Mouse (Mus musculus): ENCODE results near the gene Lgals2.

Lgals2 gene

DNA sequence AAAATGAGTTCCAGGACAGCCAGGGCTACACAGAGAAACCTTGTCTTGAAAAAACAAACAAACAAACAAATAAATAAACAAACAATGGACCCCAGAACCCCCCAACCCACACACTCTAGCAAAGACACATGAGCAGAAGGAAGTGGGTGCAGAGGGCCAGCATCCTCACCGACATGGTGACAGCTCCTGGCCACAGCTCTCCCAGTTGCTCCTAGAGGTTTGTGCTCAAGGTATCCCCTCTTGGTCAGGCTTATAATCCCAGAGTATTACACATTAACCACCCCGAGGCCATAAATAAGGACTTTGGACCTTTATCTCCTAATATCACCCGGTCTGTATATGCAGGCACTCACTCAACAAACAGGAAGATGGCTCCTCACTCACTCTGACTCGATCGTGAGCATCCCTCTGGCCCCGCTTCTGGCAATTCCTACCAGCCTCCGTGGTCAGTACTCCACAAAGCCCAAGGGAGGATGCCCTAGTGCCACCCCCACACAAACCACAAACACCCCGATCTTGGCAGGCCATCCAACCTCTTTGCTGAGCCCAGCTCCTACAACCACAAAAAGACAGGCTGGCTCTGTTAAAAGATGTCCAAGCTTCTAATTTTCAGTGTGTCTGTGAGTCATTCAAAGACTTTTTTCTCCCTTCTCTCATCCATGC lies at the start of gene Lgals2:
Lgals2 (minus strand) TSS at position 227 of the 663 bp plus-strand sequence.
- DNase-seq (ENCODE audit: low read depth): peak; percentile 89

DNA sequence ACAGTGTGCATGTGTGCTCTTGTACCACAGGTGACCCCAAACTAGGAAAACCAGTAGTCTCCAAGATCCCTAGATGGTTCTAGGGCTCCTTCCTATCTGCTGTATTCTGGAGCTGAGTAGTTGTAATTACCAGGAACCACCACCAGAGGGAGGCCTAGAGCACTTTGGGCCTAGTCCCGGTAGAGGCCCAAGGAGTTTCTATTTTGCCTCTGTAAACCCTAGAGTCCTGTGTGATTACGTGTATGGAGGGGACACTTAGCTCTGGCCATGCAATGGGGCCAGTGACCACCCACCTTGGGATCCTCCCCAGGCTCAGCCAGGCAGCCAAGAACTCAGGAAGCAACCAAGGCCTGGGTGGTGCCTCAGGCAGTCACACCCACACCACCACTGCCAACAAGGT lies 47.9 kb upstream of the Lgals2 start:
- peak; percentile 94 for DNase-seq (ENCODE audit: low read depth)

DNA sequence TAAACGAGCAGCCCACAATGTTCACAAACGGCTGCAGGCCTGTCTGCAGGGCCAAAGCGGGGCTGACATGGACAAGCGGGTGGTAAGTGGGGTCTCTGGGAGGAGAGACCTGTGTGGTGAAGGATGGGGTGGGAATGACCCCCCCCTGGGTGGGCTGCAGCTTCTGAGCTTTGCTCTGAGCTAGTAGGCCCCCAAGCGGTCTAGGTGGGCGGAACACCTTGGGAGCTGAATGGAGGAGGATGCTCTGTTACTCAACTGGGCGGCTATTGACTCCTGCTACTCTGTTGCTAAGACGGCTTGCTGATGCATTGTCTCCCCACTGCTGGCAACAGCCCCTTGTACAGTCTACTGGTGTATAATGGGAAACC lies 46.1 kb upstream of the Lgals2 start:
- DNase-seq (ENCODE audit: low read depth): peak; percentile 32

DNA sequence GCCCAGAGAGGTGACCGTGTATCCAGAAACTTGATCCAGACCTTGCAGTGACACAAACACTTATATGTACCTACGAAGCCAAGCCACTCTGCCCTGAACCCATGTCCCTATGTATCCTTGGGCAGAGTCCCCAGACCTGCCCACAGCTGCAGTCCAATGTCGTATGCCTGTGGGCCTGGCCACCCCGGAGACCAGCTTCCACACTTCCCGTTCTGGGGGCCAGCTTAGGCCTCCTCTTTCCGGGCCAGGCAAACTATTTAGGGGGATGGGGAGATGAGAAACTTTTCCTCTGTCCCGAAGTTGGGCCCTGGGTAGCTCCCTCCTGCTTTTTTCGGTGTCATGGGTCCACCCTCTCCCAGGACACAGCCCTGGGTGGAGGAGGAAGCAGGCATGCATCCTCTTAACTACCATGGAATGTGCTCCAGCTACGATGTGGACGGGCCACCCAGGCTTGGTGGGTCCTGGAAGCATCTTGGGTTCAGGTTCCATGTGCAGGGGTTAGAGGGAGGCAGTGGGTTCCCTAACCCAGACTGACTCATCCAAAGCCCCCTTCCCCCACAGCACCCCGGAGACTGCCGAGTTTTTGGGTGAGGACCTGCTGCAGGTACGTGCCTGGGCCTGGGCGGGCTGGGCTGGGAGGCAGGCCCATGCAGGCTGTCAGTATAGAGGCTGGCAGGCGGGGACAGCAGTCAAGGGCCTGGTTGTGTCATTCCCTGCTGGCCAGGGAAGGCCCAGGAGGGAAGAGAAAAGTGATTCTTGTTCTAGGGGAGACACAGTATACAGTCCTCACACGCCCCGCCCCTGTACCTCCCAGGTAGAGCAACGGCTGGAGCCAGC lies 45.5 kb upstream of the Lgals2 start:
- peak; percentile 28 for DNase-seq (ENCODE audit: low read depth)

DNA sequence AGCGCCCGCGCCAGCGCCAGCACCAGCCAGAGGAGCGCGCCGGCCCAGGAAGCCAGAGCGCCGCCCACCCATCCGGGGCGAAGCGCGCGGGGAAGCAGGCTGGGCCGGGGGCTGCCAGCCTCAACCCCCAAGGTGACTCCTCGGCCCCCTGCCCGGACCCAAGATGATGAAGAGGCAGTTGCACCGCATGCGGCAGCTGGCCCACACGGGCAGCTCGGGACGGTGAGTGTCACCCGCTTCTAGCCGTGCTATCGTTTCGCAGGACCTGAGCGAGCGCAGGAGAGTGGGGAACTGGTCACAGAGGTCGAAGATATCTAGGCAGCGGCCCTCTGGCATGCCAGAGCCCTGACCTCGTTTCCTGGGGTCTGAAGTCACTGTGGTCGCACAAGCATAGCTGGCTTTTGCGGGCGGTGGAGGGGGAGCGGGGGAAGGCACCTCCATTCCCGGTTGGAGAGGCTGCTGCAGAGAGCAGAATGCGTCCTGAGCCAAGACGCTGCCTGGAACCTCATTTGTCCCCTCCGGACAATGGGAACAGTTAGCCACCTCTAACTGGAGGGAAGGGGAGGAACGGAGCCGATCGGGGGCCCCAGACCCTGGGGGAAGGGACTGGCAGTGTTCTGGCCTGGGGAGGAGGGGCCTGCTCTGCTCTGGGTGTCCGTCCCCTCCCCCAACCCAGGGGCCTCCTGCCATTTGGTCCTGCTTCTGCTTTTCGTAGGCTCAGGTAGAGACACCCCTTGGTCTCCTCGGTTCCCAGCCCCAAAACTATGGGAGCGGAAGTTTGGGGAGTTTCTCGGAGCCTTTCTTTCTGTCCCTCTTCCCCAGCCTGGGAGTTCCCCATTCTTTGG lies 44.6 kb upstream of the Lgals2 start, which contains the start of gene Sh3bp1:
Sh3bp1 (plus strand) TSS at position 29 of the 845 bp plus-strand sequence.
- peak; percentile 85 for DNase-seq (ENCODE audit: low read depth)

DNA sequence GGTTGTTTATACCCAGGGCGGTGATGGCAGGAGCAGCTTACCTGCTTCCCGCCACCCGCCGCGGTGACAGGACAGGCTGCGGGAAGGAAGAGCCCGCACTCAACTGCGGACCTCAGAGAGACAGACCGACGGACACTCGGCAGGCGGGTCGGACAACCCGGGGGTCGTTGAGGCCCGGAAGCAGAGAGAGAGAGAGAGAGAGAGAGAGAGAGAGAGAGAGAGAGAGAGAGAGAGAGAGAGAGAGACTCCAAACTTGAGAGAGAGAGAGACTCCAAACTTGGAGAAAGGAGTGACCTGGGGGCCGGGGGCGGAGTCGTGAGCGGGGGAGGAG lies 44.0 kb upstream of the Lgals2 start, which contains the start of gene Gm49510:
Gm49510 (plus strand) TSS at position 259 of the 331 bp plus-strand sequence.
- no peak for DNase-seq (ENCODE audit: low read depth)

DNA sequence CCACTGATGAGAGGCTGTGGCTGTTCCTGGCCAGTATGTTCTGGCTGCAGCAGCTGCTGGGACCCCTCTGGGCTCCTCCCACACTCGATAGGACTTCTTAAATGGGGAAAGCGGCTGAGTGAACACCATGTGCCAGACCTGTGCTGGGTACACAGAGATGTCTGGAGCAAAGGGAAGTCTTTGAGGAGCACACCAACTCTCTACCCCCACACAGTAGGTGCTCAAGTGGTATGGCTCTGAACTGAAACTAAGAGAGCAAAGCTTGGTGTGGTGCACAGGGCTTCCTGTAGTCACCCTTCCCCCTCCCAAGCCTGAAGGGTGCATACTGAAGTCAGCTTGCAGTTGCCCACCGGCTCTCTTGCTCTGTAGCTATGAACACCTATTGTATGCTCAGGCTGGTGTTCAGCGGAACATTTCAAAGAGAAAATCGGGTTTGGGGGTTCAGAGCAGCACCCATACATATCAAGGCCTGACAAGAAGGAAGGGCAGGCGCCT lies 43.2 kb upstream of the Lgals2 start:
- no peak for DNase-seq (ENCODE audit: low read depth)

DNA sequence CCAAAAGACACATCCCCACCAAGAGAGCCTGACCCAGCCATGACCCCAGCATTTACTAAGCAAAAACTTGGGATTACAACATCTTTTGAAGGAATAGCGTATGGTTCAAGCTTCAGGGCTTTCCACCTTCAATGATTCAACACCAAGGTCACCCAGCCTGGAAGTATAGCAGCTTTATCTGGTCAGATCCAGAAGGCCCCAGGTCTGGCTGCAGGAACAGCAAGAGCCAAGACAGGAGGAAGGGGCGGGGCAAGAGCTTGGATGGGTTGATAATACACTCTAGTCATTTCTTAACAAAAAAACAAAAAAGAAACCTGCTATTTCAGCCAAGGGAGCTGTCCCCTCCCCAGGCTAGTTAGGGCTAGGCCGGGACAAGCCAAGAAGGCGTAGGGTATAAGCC lies 42.2 kb upstream of the Lgals2 start:
- peak; percentile 29 for DNase-seq (ENCODE audit: low read depth)

DNA sequence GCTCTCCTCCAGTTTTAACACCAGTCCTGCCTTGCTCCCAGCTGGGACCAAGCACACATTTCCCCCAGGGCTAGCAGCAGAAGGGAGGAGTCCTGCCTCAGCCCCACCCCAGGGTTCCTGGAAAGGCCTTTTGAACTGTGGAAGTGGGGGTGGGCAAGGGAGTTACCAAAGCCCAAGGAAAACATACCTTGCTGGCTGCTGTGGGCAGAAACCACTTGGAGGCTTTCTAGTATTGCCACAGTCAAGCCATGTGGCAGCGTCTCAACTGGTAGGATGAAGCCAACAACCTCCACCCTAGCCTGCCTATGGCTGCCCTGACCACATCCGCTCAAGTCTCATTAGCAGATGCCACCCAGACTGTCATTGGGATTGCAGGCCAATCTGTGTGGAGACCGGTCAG lies 40.8 kb upstream of the Lgals2 start:
- DNase-seq (ENCODE audit: low read depth): no peak

DNA sequence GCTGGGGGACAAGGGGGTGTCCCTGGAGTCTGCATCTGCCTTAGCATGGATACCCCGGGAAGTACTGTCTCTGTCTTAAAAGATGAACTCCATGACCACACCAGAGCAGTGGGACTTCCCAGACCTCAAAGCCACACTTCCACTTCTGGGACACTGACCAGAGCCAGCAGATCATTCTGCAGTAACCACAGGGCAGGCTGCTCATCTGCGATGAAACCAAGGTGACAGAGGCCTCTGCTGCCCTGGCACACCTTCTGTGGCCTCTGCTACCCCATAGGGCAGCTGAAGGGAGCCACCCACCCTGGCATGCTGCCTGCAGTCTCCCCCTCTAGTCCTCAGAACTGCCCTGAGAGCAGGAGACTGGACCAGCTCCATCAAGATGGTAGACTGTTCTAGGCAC lies 40.4 kb upstream of the Lgals2 start:
- DNase-seq (ENCODE audit: low read depth): no peak

DNA sequence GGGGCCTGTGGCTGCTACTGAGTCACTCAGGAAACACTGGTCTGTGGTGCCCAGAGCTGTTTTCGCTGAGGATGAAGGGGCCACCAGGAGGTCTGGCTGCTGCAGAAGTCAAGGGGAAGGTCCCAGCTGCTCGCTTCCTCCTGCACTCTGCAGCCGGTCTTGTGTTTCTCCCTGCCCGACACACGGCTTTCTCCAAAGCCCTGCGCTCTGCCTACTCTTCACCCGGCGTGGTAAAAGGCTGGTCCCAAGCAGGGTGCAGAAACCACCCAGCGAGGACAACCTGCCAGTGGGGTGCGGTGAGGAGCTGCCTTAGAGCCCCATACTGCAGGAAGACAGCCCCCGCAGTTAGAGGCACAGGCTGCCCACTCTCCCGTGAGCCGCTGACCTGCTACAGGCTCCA lies 39.4 kb upstream of the Lgals2 start:
- no peak for DNase-seq (ENCODE audit: low read depth)

DNA sequence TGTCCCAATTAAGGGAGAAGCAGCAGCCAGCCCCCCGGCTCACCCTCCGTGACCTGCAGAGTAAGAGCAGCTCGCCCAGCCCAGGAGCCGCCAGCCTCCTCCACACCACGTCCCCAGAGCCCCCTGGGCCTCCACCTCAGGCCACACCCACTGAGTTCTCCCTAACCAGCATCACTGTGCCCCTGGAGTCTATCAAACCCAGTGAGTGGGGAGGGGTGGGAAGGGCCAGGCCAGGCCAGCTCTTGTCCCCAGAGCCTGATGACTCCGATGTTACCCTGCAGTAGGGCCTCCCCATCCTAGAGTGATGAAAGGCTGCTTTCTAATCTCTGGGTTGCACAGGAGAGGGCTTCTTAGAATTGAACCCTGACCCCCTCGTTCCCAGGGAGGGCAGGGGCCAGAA lies 37.1 kb upstream of the Lgals2 start:
- no peak for DNase-seq (ENCODE audit: low read depth)

DNA sequence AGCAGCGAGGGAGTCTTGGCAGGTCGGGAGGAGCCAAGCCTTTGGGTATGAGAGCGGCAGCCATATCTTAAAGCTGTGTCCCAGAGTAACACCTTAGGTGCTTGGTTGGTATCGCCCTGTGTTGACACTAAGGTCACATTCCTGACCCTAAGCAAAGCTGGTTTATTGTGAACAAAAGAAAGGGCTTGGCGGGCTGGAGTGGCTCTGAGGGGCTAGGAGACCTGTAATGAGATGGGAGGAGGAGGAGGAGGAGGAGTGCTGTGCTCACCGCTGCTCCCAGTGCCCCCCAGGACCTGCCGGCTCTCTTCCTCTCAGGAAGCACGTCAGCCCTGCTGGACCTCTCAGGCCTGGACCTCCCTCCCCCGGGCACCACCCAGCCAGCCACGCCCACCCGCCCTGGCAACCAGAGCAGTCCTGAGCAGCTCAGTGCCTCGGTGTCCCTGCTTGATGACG lies 34.1 kb upstream of the Lgals2 start:
- no peak for DNase-seq (ENCODE audit: low read depth)

DNA sequence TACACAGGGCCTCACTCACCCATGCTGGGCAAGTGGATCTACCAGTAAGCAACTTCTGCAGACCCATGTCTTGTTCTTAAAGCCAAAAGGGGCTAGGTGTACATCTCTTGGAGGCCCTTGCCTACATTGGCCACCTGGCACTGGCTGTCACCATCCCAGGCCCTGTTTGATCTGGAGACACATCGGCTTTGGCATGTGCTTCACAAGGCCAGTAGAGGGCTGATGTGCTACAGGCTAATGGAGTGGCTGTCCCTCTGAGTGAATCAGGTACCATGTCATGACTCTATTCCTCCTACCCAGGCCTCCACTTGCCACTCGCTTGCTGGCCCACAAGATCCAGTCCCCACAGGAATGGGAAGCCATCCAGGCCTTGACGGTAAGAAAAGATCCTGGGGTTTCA lies 26.5 kb upstream of the Lgals2 start:
- no peak for DNase-seq (ENCODE audit: low read depth)

DNA sequence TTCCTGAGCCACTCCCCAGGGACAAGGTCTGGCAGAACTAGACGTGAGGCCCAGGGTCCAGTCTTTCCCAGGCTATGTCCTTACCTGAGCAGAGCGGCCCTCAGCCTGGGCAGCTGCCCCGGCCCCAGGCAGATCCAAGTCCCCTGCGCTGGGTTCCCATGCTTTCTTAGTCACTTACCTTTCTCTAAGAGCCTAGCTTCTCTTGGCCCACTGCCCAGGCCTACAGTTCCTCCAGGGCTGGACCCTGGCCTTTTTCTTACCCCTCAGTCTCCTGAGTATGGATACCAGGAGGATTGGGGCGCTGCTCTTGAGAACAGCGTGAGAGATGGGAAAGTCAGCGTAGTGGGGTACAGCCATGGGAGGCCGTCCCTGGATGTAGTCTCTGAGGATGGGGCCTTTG lies 25.1 kb upstream of the Lgals2 start:
- DNase-seq (ENCODE audit: low read depth): no peak

DNA sequence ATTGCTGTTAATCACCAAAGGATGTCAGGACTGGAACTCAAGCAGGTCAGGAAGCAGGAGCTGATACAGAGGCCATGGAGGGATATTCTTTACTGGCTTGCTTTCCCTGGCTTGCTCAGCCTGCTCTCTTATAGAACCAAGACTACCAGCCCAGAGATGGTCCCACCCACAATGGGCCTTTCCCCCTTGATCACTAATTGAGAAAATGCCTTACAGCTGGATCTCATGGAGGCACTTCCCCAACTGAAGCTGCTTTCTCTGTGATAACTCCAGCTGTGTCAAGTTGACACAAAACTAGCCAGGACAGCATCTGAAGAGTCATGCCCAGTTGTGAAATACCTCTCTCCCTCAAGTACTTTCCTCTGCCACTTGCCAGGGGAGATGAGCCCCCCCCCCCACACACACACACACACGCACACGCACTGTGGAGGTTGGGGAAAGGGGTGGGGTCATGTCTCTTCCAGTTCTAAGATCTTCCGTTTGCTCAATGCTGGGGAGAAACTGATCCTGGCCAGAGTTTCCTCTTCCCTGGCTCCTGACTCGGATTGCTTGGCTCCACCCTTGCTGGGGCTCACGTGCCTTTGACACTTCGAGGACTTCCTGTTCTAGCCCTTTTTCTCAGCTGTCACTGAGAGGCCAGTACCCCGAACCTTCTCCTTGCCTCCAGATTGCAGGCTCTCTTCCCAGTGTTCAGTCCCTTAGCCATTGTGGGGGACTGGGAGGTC lies 23.6 kb upstream of the Lgals2 start:
- DNase-seq (ENCODE audit: low read depth): peak; percentile 46

DNA sequence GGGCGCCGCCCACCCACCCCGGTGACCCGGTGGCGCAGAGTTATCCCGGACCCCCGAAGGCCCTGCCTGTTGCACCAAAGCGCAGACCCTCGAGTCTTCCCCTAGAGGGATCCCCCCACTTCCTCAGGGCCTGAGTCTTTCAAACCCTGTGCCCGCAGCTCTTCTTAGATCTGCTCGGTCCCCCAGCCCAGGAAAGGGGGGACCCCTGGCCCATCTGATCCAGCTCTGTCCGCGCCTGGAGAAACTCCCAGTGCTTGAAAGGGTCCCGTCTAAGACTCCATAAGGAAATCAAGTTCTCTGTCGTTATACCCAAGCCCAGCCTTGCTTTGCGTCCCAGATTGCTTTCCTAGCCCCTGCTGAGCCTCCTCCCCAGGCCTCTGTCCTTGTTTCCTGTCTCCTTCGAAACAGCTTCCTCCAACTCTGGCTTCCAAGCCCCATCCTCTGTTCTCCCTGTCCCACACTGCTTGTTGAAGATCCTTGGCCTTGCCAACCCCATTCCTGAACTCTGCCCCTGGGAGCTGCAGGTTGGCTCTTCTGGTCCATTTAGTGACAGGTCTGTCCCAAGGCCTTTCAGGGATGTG lies 22.6 kb upstream of the Lgals2 start:
- peak; percentile 37 for DNase-seq (ENCODE audit: low read depth)

DNA sequence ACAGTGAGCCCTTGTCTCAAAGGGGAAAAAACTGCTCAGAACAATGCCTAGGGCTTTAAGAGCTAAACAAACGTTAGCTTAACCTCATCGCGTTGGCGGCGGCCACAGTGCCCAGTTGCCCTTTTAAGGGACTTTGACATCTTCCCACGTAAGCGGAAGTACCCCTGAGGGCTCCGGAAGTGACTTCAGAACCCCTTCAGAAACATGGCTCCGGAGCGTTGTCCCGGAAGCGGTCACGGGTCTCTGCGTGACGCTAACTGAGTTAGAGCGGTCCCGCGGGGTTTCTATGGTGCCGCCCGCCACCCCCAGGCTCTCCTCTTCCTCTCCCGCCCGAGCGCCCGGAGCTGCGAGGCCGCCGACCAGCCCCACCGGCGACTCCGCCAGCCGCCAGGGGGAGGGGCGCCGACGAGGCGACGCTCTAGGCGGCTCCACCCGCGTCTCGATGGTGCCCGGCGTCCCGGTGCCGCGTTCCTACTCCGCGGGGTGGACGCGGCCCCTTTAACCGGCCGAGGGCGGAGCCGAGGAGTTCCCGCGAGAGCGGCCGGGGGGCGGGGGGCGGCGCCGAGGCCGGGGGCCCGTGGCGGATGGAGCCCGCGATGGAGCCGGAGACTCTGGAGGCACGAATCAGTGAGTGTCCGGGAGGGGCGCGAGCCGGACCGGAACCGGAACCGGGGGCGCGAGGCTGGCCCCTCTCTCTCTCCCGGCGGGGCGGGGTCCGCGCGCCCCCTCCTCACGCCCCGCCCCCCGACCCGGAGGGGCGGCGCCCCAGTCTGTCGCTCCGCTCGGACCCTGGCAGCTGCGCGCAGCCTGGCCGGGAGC lies 21.9 kb upstream of the Lgals2 start, which contains the start of gene Gga1:
Gga1 (plus strand) TSS at position 200 of the 819 bp plus-strand sequence.
- peak; percentile 98 for DNase-seq (ENCODE audit: low read depth)

DNA sequence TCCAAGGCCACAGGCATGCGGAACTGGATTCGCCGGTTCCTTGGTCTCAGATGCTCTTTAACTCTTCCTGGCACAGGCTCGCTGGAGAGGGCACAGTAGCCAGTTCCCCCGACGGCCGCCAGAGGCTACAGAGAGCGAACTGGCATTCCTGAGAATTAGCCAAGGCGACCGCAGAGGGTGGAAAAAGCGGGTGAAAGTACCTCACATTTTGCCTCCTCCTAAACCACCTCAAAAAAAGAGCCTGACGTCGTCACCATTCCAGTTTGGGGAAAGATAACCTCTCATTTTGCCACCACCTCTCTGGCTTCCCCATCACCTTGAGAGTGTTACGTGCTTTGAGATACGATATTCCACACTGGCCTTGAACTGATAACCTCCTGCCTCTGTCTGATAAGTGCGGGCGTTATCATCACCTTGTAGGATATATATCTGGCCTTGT lies 20.9 kb upstream of the Lgals2 start:
- DNase-seq (ENCODE audit: low read depth): peak; percentile 93

DNA sequence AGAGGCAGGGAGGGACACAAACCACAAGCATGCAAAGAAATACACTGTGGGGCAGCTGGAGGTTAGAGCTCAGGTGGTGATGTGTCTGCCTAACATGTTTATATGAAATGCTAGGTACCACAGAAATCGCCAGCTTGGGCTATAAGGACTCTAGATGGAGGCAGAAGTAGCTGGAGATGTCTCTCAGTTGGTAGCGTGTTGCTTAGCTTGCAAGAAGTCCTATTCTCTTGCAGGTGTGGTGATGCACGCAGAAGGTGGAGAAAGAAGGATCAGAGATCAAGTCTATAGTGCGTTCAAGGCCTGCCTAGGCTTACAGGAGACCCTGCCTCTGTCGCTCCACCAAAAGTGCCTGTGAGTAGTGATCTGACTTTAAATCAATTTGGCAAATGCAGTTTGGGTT lies 20.2 kb upstream of the Lgals2 start:
- DNase-seq (ENCODE audit: low read depth): no peak

Data from NIH3T3 (cell line).